Mouse (Mus musculus): Measurements from ENCODE around the gene Erv3. TPM values are rescaled to one million over a fixed set of nuclear protein-coding genes. Genes with fewer than 3 reads are reported as not detected.

Gene Erv3
- not detected in 2 replicates for polyA plus RNA-seq (2012; ENCODE audit: insufficient read depth, insufficient read length, missing spikeins)

DNA sequence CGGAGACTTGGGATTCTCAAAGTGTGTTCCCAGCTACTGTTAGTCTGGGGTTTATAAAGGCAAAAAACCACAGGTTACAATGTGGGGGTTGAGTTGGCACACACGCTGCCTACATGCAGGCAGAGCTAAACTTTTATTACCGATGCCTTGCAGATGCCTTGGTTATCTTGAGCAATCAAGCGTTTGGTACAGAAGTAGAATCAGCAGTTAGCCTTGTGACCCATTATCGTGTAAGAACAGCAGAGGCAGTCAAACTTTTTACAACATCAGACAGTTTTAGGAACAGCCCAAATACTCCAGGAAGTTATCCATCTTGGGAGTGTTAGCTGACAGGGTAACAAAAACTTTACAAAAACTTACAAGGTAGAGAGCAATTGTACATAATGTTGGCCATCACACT lies at the start of gene Erv3:
TSS of gene Erv3 (minus strand) at position 27 of the 400 bp plus-strand sequence.
- Histone ChIP-seq H3K4me3 (ENCODE audit: insufficient read depth, low read length) (no peak within 1 kb of the TSS), H3K4me1 (ENCODE audit: control insufficient read depth, insufficient read depth, low read length) (no peaks in the 10 kb centered on the region), H3K27ac (ENCODE audit: insufficient read depth, low read depth, low read length) (no peak within 1 kb of the TSS)
- TF ChIP-seq CTCF (IDR thresholded peaks at IDR 0.05; ENCODE audit: low read depth, low read length) (no peak), POLR2A (IDR thresholded peaks at IDR 0.05; ENCODE audit: borderline replicate concordance, low read depth, low read length) (no peak)

DNA sequence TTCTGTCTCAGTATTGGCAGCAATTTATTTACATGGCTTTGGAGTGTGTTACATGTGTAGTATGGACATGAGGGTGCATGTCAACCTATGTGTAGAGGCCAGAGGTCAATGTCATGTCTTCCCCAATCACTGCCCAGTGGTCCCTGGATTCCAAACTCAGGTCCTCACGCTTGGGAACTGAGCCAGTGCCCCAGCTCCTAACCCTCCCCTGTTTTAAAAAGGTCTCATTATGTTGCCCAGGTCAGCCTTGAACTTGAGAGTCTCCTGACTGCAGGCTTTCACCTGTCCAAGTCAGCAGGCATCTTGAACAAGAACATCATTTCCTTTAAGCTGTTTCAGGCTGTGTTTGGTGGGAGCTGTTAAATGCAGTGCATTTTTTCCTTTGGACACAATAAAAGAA lies 49.4 kb upstream of the Erv3 start:
- Histone ChIP-seq H3K4me1 (ENCODE audit: control insufficient read depth, insufficient read depth, low read length) (peaks cover 22% of the 10 kb centered on the region), H3K27ac (ENCODE audit: insufficient read depth, low read depth, low read length) (no peak overlapping the region), H3K4me3 (ENCODE audit: insufficient read depth, low read length) (no peak overlapping the region)
- TF ChIP-seq CTCF (IDR thresholded peaks at IDR 0.05; ENCODE audit: low read depth, low read length) = no peak
- no peak for TF ChIP-seq POLR2A (IDR thresholded peaks at IDR 0.05; ENCODE audit: borderline replicate concordance, low read depth, low read length)

GRCm38 (mm10) chr2:131908351-131908861 lies 48.9 kb upstream of the Erv3 start:
- TF ChIP-seq CTCF (IDR thresholded peaks at IDR 0.05; ENCODE audit: low read depth, low read length) (no peak), POLR2A (IDR thresholded peaks at IDR 0.05; ENCODE audit: borderline replicate concordance, low read depth, low read length) (no peak)
- peaks cover 22% of the 10 kb centered on the region for H3K4me1 ChIP-seq (ENCODE audit: control insufficient read depth, insufficient read depth, low read length)
- no peak overlapping the region for H3K27ac ChIP-seq (ENCODE audit: insufficient read depth, low read depth, low read length)
- H3K4me3 ChIP-seq (ENCODE audit: insufficient read depth, low read length) = no peak overlapping the region

DNA sequence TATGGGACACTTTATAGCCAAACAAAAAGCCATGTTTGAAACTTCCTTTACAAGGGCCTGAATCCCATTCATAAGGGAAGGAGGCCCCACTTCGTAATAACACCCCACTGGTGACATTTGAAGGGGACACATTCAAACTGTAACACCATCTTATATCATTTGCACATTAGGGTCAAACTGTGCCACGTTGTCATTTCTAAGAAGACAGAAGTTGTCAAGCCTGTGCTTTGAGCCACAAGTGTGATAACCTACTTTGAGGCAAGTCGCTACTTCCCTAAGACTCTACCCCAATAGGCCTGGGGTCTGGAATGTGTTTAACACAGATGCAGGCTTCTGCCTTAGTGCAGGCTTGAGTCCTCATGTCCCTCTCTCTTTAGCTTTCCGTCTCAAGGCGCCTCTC lies 47.8 kb upstream of the Erv3 start:
- Histone ChIP-seq H3K4me1 (ENCODE audit: control insufficient read depth, insufficient read depth, low read length) (peaks cover 24% of the 10 kb centered on the region), H3K4me3 (ENCODE audit: insufficient read depth, low read length) (no peak overlapping the region), H3K27ac (ENCODE audit: insufficient read depth, low read depth, low read length) (no peak overlapping the region)
- TF ChIP-seq POLR2A (IDR thresholded peaks at IDR 0.05; ENCODE audit: borderline replicate concordance, low read depth, low read length) (no peak), CTCF (IDR thresholded peaks at IDR 0.05; ENCODE audit: low read depth, low read length) (no peak)

- no peak for TF ChIP-seq CTCF (IDR thresholded peaks at IDR 0.05; ENCODE audit: low read depth, low read length)
- no peak for TF ChIP-seq POLR2A (IDR thresholded peaks at IDR 0.05; ENCODE audit: borderline replicate concordance, low read depth, low read length)
- H3K4me1 ChIP-seq (ENCODE audit: control insufficient read depth, insufficient read depth, low read length) = peaks cover 24% of the 10 kb centered on the region
- no peak overlapping the region for H3K4me3 ChIP-seq (ENCODE audit: insufficient read depth, low read length)
- no peak overlapping the region for H3K27ac ChIP-seq (ENCODE audit: insufficient read depth, low read depth, low read length)
Measured at GRCm38 (mm10) chr2:131906846-131907245, 47.3 kb upstream of the Erv3 start.

GRCm38 (mm10) chr2:131906266-131906665 lies 46.7 kb upstream of the Erv3 start:
- Histone ChIP-seq H3K4me3 (ENCODE audit: insufficient read depth, low read length) (no peak overlapping the region), H3K27ac (ENCODE audit: insufficient read depth, low read depth, low read length) (no peak overlapping the region), H3K4me1 (ENCODE audit: control insufficient read depth, insufficient read depth, low read length) (peaks cover 23% of the 10 kb centered on the region)
- TF ChIP-seq CTCF (IDR thresholded peaks at IDR 0.05; ENCODE audit: low read depth, low read length) (no peak), POLR2A (IDR thresholded peaks at IDR 0.05; ENCODE audit: borderline replicate concordance, low read depth, low read length) (no peak)

DNA sequence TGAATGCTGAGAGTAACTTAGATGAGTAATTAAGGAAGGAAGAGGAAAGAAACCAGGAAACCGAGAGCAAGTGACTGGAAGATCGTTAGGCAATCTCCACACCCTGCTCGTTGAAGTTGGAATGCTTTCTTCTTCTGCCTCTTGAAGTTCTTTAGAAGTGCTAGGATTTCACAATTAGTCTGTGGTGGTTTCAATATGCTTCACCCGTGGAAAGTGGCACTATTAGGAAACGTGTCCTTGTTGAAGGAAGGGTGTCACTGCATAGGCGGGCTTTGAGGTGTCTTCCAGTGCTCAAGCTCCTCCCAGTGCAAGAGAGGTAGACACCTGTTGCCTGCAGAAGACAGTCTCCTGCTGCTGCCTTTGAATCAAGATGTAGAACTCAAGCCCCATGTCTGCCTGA lies 46.2 kb upstream of the Erv3 start:
- Histone ChIP-seq H3K27ac (ENCODE audit: insufficient read depth, low read depth, low read length) (no peak overlapping the region), H3K4me1 (ENCODE audit: control insufficient read depth, insufficient read depth, low read length) (peaks cover 20% of the 10 kb centered on the region), H3K4me3 (ENCODE audit: insufficient read depth, low read length) (no peak overlapping the region)
- TF ChIP-seq POLR2A (IDR thresholded peaks at IDR 0.05; ENCODE audit: borderline replicate concordance, low read depth, low read length) (no peak), CTCF (IDR thresholded peaks at IDR 0.05; ENCODE audit: low read depth, low read length) (no peak)

GRCm38 (mm10) chr2:131905025-131905424 lies 45.5 kb upstream of the Erv3 start:
- TF ChIP-seq POLR2A (IDR thresholded peaks at IDR 0.05; ENCODE audit: borderline replicate concordance, low read depth, low read length) (no peak), CTCF (IDR thresholded peaks at IDR 0.05; ENCODE audit: low read depth, low read length) (no peak)
- no peak overlapping the region for H3K4me3 ChIP-seq (ENCODE audit: insufficient read depth, low read length)

GRCm38 (mm10) chr2:131902867-131903266 lies 43.3 kb upstream of the Erv3 start:
- Histone ChIP-seq H3K27ac (ENCODE audit: insufficient read depth, low read depth, low read length) (no peak overlapping the region), H3K4me3 (ENCODE audit: insufficient read depth, low read length) (no peak overlapping the region), H3K4me1 (ENCODE audit: control insufficient read depth, insufficient read depth, low read length) (peaks cover 11% of the 10 kb centered on the region)
- TF ChIP-seq CTCF (IDR thresholded peaks at IDR 0.05; ENCODE audit: low read depth, low read length) (no peak), POLR2A (IDR thresholded peaks at IDR 0.05; ENCODE audit: borderline replicate concordance, low read depth, low read length) (no peak)

More at GRCm38 (mm10) chr2:131905025-131905424, 45.5 kb upstream of the Erv3 start:
- Histone ChIP-seq H3K4me1 (ENCODE audit: control insufficient read depth, insufficient read depth, low read length) (peaks cover 15% of the 10 kb centered on the region), H3K27ac (ENCODE audit: insufficient read depth, low read depth, low read length) (no peak overlapping the region)

DNA sequence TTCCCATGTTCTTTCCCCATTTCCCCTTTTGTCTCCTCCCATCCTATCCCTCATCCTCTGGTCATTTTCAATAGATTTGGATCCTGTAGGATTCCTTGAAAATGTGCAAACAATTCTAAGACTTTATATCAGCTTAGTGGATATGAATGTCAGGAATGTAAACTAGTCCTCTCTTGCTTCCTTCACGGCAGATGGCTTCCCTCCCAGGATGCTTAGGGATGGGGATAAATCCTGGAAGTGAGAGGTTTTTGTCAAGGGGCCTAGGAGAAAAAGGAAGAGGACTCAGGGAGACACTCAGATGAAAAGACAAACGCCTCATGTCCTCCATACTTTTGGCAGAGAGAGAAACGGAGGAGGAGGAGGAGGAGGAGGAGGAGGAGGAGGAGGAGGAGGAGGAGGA lies 42.9 kb upstream of the Erv3 start:
- Histone ChIP-seq H3K4me1 (ENCODE audit: control insufficient read depth, insufficient read depth, low read length) (peaks cover 11% of the 10 kb centered on the region), H3K27ac (ENCODE audit: insufficient read depth, low read depth, low read length) (no peak overlapping the region), H3K4me3 (ENCODE audit: insufficient read depth, low read length) (no peak overlapping the region)
- TF ChIP-seq POLR2A (IDR thresholded peaks at IDR 0.05; ENCODE audit: borderline replicate concordance, low read depth, low read length) = no peak
- TF ChIP-seq CTCF (IDR thresholded peaks at IDR 0.05; ENCODE audit: low read depth, low read length) = no peak

All from bone marrow macrophage, adult 2 months (primary cell).